Mouse (Mus musculus) myocyte (in vitro differentiated cells): ENCODE data around the gene Slc26a9. TPM values are rescaled to one million over a fixed set of nuclear protein-coding genes. Genes with fewer than 3 reads are reported as not detected.

Experiments used
- H3K27me3 ChIP-seq: one replicate; pipeline ENCODE4 v1.6.1; 2011; ENCODE audit not compliant: control insufficient read depth, insufficient read depth, insufficient read length
- H3K36me3 ChIP-seq: one replicate; pipeline ENCODE4 v1.6.1; 2011; ENCODE audit not compliant: control insufficient read depth, insufficient read depth
- H3K4me2 ChIP-seq: one replicate; pipeline ENCODE4 v1.6.1; 2011; ENCODE audit warnings: low read depth, control low read depth
- H3K4me3 ChIP-seq: one replicate; pipeline ENCODE4 v1.5.1; 2011; ENCODE audit warnings: mild to moderate bottlenecking, control low read depth, moderate library complexity
- H3K79me2 ChIP-seq: one replicate; pipeline ENCODE4 v1.6.1; 2011; ENCODE audit not compliant: control insufficient read depth, insufficient read depth
- H3ac ChIP-seq: one replicate; pipeline ENCODE4 v1.6.1; 2011; ENCODE audit not compliant: control insufficient read depth, insufficient read length
- CEBPB ChIP-seq: IDR thresholded peaks from 2 replicates; pipeline ENCODE4 v1.6.1; 2011; ENCODE audit warnings: mild to moderate bottlenecking, moderate library complexity; ENCODE audit not compliant: poor library complexity, insufficient read depth, severe bottlenecking
- E2F4 ChIP-seq: IDR thresholded peaks from one replicate; pipeline ENCODE4 v1.6.1; 2011; ENCODE audit warnings: mild to moderate bottlenecking, control low read depth, moderate library complexity; ENCODE audit not compliant: insufficient read depth
- MAX ChIP-seq: IDR thresholded peaks from one replicate; pipeline ENCODE4 v1.6.1; 2011; ENCODE audit warnings: low read depth, mild to moderate bottlenecking, control low read depth
- MYOD1 ChIP-seq, 3 experiments: IDR thresholded peaks; one replicate each; pipeline ENCODE4 v1.6.1; 2011; ENCODE audit warnings: control low read depth in 2 of 3, low read depth in 2 of 3, mild to moderate bottlenecking in 2 of 3, moderate library complexity in 1 of 3; ENCODE audit not compliant: insufficient read length in 2 of 3, control insufficient read depth in 1 of 3
- MYOG ChIP-seq, 3 experiments: IDR thresholded peaks; one replicate each; pipeline ENCODE4 v1.6.1; 2011; ENCODE audit warnings: control low read depth in 2 of 3, low read depth in 2 of 3, mild to moderate bottlenecking in 2 of 3; ENCODE audit not compliant: insufficient read length in 2 of 3, control insufficient read depth in 1 of 3, insufficient read depth in 1 of 3
- POLR2A ChIP-seq: IDR thresholded peaks from one replicate; pipeline ENCODE4 v1.6.1; 2011; ENCODE audit warnings: low read depth, mild to moderate bottlenecking, control low read depth, moderate library complexity; ENCODE audit not compliant: insufficient read length
- POLR2AphosphoS2 ChIP-seq: IDR thresholded peaks from one replicate; pipeline ENCODE4 v1.6.1; 2011; ENCODE audit warnings: low read depth, control low read depth; ENCODE audit not compliant: insufficient read length
- REST ChIP-seq: IDR thresholded peaks from one replicate; pipeline ENCODE4 v1.6.1; 2011; ENCODE audit warnings: mild to moderate bottlenecking, control low read depth, moderate library complexity; ENCODE audit not compliant: insufficient read depth, insufficient read length
- SRF ChIP-seq: IDR thresholded peaks from one replicate; pipeline ENCODE4 v1.6.1; 2011; ENCODE audit warnings: low read depth; ENCODE audit not compliant: control insufficient read depth, insufficient read length
- TCF12 ChIP-seq: IDR thresholded peaks from one replicate; pipeline ENCODE4 v1.6.1; 2011; ENCODE audit warnings: mild to moderate bottlenecking, control low read depth; ENCODE audit not compliant: poor library complexity, insufficient read depth, severe bottlenecking
- TCF3 ChIP-seq: IDR thresholded peaks from one replicate; pipeline ENCODE4 v1.6.1; 2011; ENCODE audit warnings: low read depth, control low read depth; ENCODE audit not compliant: insufficient read length
- USF1 ChIP-seq: IDR thresholded peaks from one replicate; pipeline ENCODE4 v1.6.1; 2011; ENCODE audit warnings: low read depth, mild to moderate bottlenecking, control low read depth, moderate library complexity
- polyA plus RNA-seq: library from polyadenylated mRNA; unstranded; fragments of >200 nt; fragmentation: generic; extraction: Trizol; gene quantifications from one replicate; pipeline ENCODE4 v1.2.1, GENCODE M21; 2012; ENCODE audit warnings: missing spikeins

Gene Slc26a9
- polyA plus RNA-seq, 1 experiment = not detected

GRCm38 (mm10) chr1:131736494-131736893 lies 7.3 kb upstream of the Slc26a9 start:
- H3K27me3 ChIP-seq = no peaks in the 10 kb centered on the region
- no peaks in the 10 kb centered on the region for H3K36me3 ChIP-seq
- TF ChIP-seq MYOG (IDR thresholded peaks at IDR 0.05; ENCODE audit: control insufficient read depth in 1 of 3, insufficient read depth in 1 of 3, insufficient read length in 2 of 3, low read depth in 2 of 3) (no peak), MYOD1 (IDR thresholded peaks at IDR 0.05; ENCODE audit: control insufficient read depth in 1 of 3, insufficient read length in 2 of 3, low read depth in 2 of 3) (peak in 1 of 3 experiments; percentile 25)
- no peak overlapping the region for H3K4me2 ChIP-seq
- H3K79me2 ChIP-seq = no peaks in the 10 kb centered on the region
- no peak overlapping the region for H3K4me3 ChIP-seq
- no peak overlapping the region for H3ac ChIP-seq

- H3K79me2 ChIP-seq = no peaks in the 10 kb centered on the region
- H3K36me3 ChIP-seq = no peaks in the 10 kb centered on the region
- H3K4me3 ChIP-seq = no peak overlapping the region
- TF ChIP-seq REST (no peak), CEBPB (no peak), TCF12 (no peak), MAX (no peak), MYOG (IDR thresholded peaks at IDR 0.05; ENCODE audit: control insufficient read depth in 1 of 3, insufficient read depth in 1 of 3, insufficient read length in 2 of 3, low read depth in 2 of 3) (no peak), POLR2AphosphoS2 (no peak), E2F4 (no peak), SRF (no peak), MYOD1 (IDR thresholded peaks at IDR 0.05; ENCODE audit: control insufficient read depth in 1 of 3, insufficient read length in 2 of 3, low read depth in 2 of 3) (no peak), TCF3 (no peak), POLR2A (no peak), USF1 (no peak)
- no peak overlapping the region for H3K4me2 ChIP-seq
- no peak overlapping the region for H3ac ChIP-seq
- H3K27me3 ChIP-seq = no peaks in the 10 kb centered on the region
Observed at GRCm38 (mm10) chr1:131737269-131737668, 6.6 kb upstream of the Slc26a9 start.

DNA sequence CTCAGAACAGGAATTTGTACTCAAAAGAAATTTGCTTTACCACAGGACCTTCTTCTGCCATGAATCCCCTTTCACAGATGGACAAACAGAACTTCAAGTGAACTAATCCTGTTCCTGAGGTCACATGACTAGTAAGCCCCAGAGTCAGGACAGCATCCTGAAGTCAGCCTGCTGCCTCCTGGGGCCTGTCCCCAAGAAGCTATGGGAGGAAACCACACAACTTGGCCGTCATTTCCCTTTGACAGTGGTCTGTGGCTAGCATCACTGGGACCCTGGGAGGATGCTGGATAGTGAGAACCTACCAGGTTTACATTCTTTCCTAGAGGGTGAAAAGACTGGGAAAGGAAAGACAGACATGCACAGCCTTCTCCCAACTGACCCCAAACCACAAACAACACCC lies 5.1 kb upstream of the Slc26a9 start:
- H3K79me2 ChIP-seq = no peaks in the 10 kb centered on the region
- H3K36me3 ChIP-seq = no peaks in the 10 kb centered on the region
- H3K27me3 ChIP-seq = no peaks in the 10 kb centered on the region
- H3K4me3 ChIP-seq = no peak overlapping the region
- TF ChIP-seq MYOD1 (IDR thresholded peaks at IDR 0.05; ENCODE audit: control insufficient read depth in 1 of 3, insufficient read length in 2 of 3, low read depth in 2 of 3) (no peak), USF1 (peak; percentile 28)
- H3ac ChIP-seq = no peak overlapping the region
- H3K4me2 ChIP-seq = no peak overlapping the region

DNA sequence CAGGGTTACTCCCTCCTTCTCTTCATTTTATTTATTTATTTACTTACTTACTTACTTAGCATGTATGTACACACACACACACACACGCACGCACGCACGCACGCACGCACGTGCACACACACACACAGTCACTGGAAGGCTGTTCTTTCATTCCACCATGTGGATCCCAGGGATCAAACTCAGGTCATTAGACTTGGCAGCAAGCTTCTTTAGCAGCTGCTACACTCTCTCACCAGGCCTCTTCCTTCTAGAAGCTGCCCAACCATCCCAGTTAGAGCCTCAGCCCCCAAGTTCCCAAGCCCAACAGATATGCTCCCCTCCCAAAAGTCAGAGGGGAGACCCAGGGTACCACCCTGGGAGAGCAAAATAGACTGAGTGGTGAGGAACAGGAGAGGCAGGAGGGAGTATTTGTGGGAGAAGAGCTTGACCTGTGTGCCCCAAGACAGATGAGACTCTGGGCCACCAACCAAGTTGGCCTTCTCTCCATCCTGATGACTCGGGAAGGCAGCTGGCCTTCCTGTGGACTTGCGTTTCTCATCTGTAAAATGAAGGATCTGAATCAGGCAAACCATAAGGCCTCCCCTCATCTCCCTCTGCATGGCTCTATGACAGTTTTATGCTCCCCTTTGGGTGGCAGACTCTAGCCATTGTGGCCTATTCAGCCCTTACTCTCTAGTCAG lies 4.2 kb upstream of the Slc26a9 start:
- TF ChIP-seq MYOG (IDR thresholded peaks at IDR 0.05; ENCODE audit: control insufficient read depth in 1 of 3, insufficient read depth in 1 of 3, insufficient read length in 2 of 3, low read depth in 2 of 3) (no peak), MAX (no peak), CEBPB (no peak), REST (no peak), MYOD1 (IDR thresholded peaks at IDR 0.05; ENCODE audit: control insufficient read depth in 1 of 3, insufficient read length in 2 of 3, low read depth in 2 of 3) (no peak), TCF3 (no peak), TCF12 (no peak), POLR2A (no peak), SRF (no peak), POLR2AphosphoS2 (no peak), USF1 (no peak), E2F4 (no peak)
- no peaks in the 10 kb centered on the region for H3K27me3 ChIP-seq
- H3K4me2 ChIP-seq = no peak overlapping the region

GRCm38 (mm10) chr1:131745391-131745790 lies 1.6 kb downstream of the Slc26a9 start:
- H3K79me2 ChIP-seq = no peaks in the 10 kb centered on the region
- H3ac ChIP-seq = no peak overlapping the region
- H3K4me2 ChIP-seq = no peak overlapping the region
- H3K36me3 ChIP-seq = no peaks in the 10 kb centered on the region
- H3K27me3 ChIP-seq = no peaks in the 10 kb centered on the region
- no peak for TF ChIP-seq CEBPB
- no peak for TF ChIP-seq SRF
- TF ChIP-seq MAX = no peak
- no peak for TF ChIP-seq TCF12
- TF ChIP-seq USF1 = no peak
- H3K4me3 ChIP-seq = no peak overlapping the region

More for the DNA sequence above, 4.2 kb upstream of the Slc26a9 start:
- no peak overlapping the region for H3ac ChIP-seq
- no peaks in the 10 kb centered on the region for H3K36me3 ChIP-seq
- H3K4me3 ChIP-seq = no peak overlapping the region
- H3K79me2 ChIP-seq = no peaks in the 10 kb centered on the region
